Mouse (Mus musculus): ENCODE results near the gene Psmb5. TPM values are rescaled to one million over a fixed set of nuclear protein-coding genes. Genes with fewer than 3 reads are reported as not detected.
A peak's percentile ranks its signal among the peaks of the same experiment; 100 is the strongest.

Psmb5 gene
- polyA plus RNA-seq (2012; ENCODE audit: insufficient read depth, insufficient read length, missing spikeins): 99.1 and 108 TPM in 2 replicates

- H3K4me3 ChIP-seq (ENCODE audit: insufficient read depth, low read length): peak within 1 kb of the TSS; percentile 84
- peaks cover 6% of the 10 kb centered on the region for H3K4me1 ChIP-seq (ENCODE audit: control insufficient read depth, insufficient read depth, low read length)
- TF ChIP-seq CTCF (IDR thresholded peaks at IDR 0.05; ENCODE audit: low read depth, low read length) (no peak), POLR2A (IDR thresholded peaks at IDR 0.05; ENCODE audit: borderline replicate concordance, low read depth, low read length) (no peak)
- H3K27ac ChIP-seq (ENCODE audit: insufficient read depth, low read depth, low read length): peak within 1 kb of the TSS; percentile 66
Measured at GRCm38 (mm10) chr14:54617897-54618365, at the start of gene Psmb5. Gene Psmb5, minus strand, starts transcription at chr14:54618022.

GRCm38 (mm10) chr14:54664477-54665222 is 46.8 kb upstream of the Psmb5 start:
- H3K4me1 ChIP-seq (ENCODE audit: control insufficient read depth, insufficient read depth, low read length): no peaks in the 10 kb centered on the region
- H3K27ac ChIP-seq (ENCODE audit: insufficient read depth, low read depth, low read length): no peak overlapping the region
- TF ChIP-seq POLR2A (IDR thresholded peaks at IDR 0.05; ENCODE audit: borderline replicate concordance, low read depth, low read length) (no peak), CTCF (IDR thresholded peaks at IDR 0.05; ENCODE audit: low read depth, low read length) (no peak)
- H3K4me3 ChIP-seq (ENCODE audit: insufficient read depth, low read length): no peak overlapping the region

GRCm38 (mm10) chr14:54660009-54660408 is 42.2 kb upstream of the Psmb5 start:
- H3K27ac ChIP-seq (ENCODE audit: insufficient read depth, low read depth, low read length): no peak overlapping the region
- H3K4me1 ChIP-seq (ENCODE audit: control insufficient read depth, insufficient read depth, low read length): no peaks in the 10 kb centered on the region
- H3K4me3 ChIP-seq (ENCODE audit: insufficient read depth, low read length): no peak overlapping the region
- TF ChIP-seq POLR2A (IDR thresholded peaks at IDR 0.05; ENCODE audit: borderline replicate concordance, low read depth, low read length) (no peak), CTCF (IDR thresholded peaks at IDR 0.05; ENCODE audit: low read depth, low read length) (no peak)

- TF ChIP-seq CTCF (IDR thresholded peaks at IDR 0.05; ENCODE audit: low read depth, low read length) (no peak), POLR2A (IDR thresholded peaks at IDR 0.05; ENCODE audit: borderline replicate concordance, low read depth, low read length) (no peak)
- Histone ChIP-seq H3K27ac (ENCODE audit: insufficient read depth, low read depth, low read length) (peak overlapping the region; percentile 69), H3K4me3 (ENCODE audit: insufficient read depth, low read length) (peak overlapping the region; percentile 90), H3K4me1 (ENCODE audit: control insufficient read depth, insufficient read depth, low read length) (peaks cover 15% of the 10 kb centered on the region)
Measured at GRCm38 (mm10) chr14:54653496-54653895, 35.7 kb upstream of the Psmb5 start.

GRCm38 (mm10) chr14:54652787-54653186 is 35.0 kb upstream of the Psmb5 start:
- peaks cover 15% of the 10 kb centered on the region for H3K4me1 ChIP-seq (ENCODE audit: control insufficient read depth, insufficient read depth, low read length)
- no peak for TF ChIP-seq POLR2A (IDR thresholded peaks at IDR 0.05; ENCODE audit: borderline replicate concordance, low read depth, low read length)
- peak overlapping the region; percentile 64 for H3K27ac ChIP-seq (ENCODE audit: insufficient read depth, low read depth, low read length)
- H3K4me3 ChIP-seq (ENCODE audit: insufficient read depth, low read length): peak overlapping the region; percentile 90

- Histone ChIP-seq H3K4me3 (ENCODE audit: insufficient read depth, low read length) (no peak overlapping the region), H3K27ac (ENCODE audit: insufficient read depth, low read depth, low read length) (no peak overlapping the region), H3K4me1 (ENCODE audit: control insufficient read depth, insufficient read depth, low read length) (peaks cover 15% of the 10 kb centered on the region)
- TF ChIP-seq CTCF (IDR thresholded peaks at IDR 0.05; ENCODE audit: low read depth, low read length) (no peak), POLR2A (IDR thresholded peaks at IDR 0.05; ENCODE audit: borderline replicate concordance, low read depth, low read length) (no peak)
Measured at GRCm38 (mm10) chr14:54651556-54651955, 33.7 kb upstream of the Psmb5 start.

GRCm38 (mm10) chr14:54650621-54651454 is 33.0 kb upstream of the Psmb5 start:
- TF ChIP-seq CTCF (IDR thresholded peaks at IDR 0.05; ENCODE audit: low read depth, low read length): peak; percentile 78
- TF ChIP-seq POLR2A (IDR thresholded peaks at IDR 0.05; ENCODE audit: borderline replicate concordance, low read depth, low read length): no peak
- Histone ChIP-seq H3K27ac (ENCODE audit: insufficient read depth, low read depth, low read length) (no peak overlapping the region), H3K4me1 (ENCODE audit: control insufficient read depth, insufficient read depth, low read length) (peaks cover 15% of the 10 kb centered on the region), H3K4me3 (ENCODE audit: insufficient read depth, low read length) (no peak overlapping the region)

GRCm38 (mm10) chr14:54647900-54648299 is 30.1 kb upstream of the Psmb5 start:
- Histone ChIP-seq H3K4me3 (ENCODE audit: insufficient read depth, low read length) (no peak overlapping the region), H3K4me1 (ENCODE audit: control insufficient read depth, insufficient read depth, low read length) (peaks cover 9% of the 10 kb centered on the region), H3K27ac (ENCODE audit: insufficient read depth, low read depth, low read length) (no peak overlapping the region)
- no peak for TF ChIP-seq CTCF (IDR thresholded peaks at IDR 0.05; ENCODE audit: low read depth, low read length)

GRCm38 (mm10) chr14:54646898-54647636 is 29.2 kb upstream of the Psmb5 start:
- Histone ChIP-seq H3K4me1 (ENCODE audit: control insufficient read depth, insufficient read depth, low read length) (peaks cover 4% of the 10 kb centered on the region), H3K4me3 (ENCODE audit: insufficient read depth, low read length) (no peak overlapping the region), H3K27ac (ENCODE audit: insufficient read depth, low read depth, low read length) (no peak overlapping the region)
- TF ChIP-seq CTCF (IDR thresholded peaks at IDR 0.05; ENCODE audit: low read depth, low read length) (no peak), POLR2A (IDR thresholded peaks at IDR 0.05; ENCODE audit: borderline replicate concordance, low read depth, low read length) (no peak)
